Mouse (Mus musculus): ENCODE measurements around the gene Sort1. TPM values are rescaled to one million over a fixed set of nuclear protein-coding genes. Genes with fewer than 3 reads are reported as not detected.
A peak's percentile ranks its signal among the peaks of the same experiment; 100 is the strongest.

Sort1 gene
- total RNA-seq, 1 experiment: 21.2 TPM

- H3K4me1 ChIP-seq (ENCODE audit: control insufficient read depth in 2 of 2, insufficient read depth in 2 of 2, low read length in 2 of 2, poor library complexity in 1 of 2): no peaks in the 10 kb centered on the region; a peak in 1 of 4 replicates
- H3K27ac ChIP-seq (ENCODE audit: insufficient read depth, low read depth, low read length, poor library complexity, severe bottlenecking): no peak overlapping the region
- peak overlapping the region in 1 of 2 experiments; percentile 69; a peak in 1 of 4 replicates for H3K4me3 ChIP-seq (ENCODE audit: insufficient read depth in 1 of 2, low read depth in 1 of 2, low read length in 2 of 2, poor library complexity in 1 of 2, severe bottlenecking in 1 of 2)
- TF ChIP-seq ZC3H11A (IDR thresholded peaks at IDR 0.05; ENCODE audit: borderline replicate concordance, low read depth, low read length) (no peak), ZNF384 (IDR thresholded peaks at IDR 0.05; ENCODE audit: low read depth, low read length) (no peak), HCFC1 (IDR thresholded peaks at IDR 0.05; ENCODE audit: borderline replicate concordance, insufficient read depth, low read length) (no peak), CHD2 (IDR thresholded peaks at IDR 0.05; ENCODE audit: low read depth, low read length) (no peak), MAFK (IDR thresholded peaks at IDR 0.05; ENCODE audit: insufficient read depth, low read depth, low read length) (no peak)
- in situ Hi-C loops (cut with MboI; ENCODE audit: low sequenced_read_pairs in 2 of 2, unreplicated experiment in 2 of 2): no loop called here
- H3K36me3 ChIP-seq (ENCODE audit: control insufficient read depth, insufficient read depth, low read length, poor library complexity, severe bottlenecking): 0 out of 2 replicates have a peak, but pooled peaks cover 2% of the 10 kb centered on the region
- H3K9ac ChIP-seq (ENCODE audit: insufficient read depth, low read depth, low read length, poor library complexity, severe bottlenecking): no peak overlapping the region
- no peaks in the 10 kb centered on the region for H3K9me3 ChIP-seq (ENCODE audit: control insufficient read depth, insufficient read depth, low read depth, low read length)
- peak; percentile 33 for DNase-seq (ENCODE audit: low read depth, low spot score)
Measured at GRCm38 (mm10) chr3:108282401-108283240, 1.3 kb upstream of the Sort1 start.

GRCm38 (mm10) chr3:108283241-108283561 is 681 bp upstream of the Sort1 start:
- Histone ChIP-seq H3K36me3 (ENCODE audit: control insufficient read depth, insufficient read depth, low read length, poor library complexity, severe bottlenecking) (no peaks in the 10 kb centered on the region), H3K9ac (ENCODE audit: insufficient read depth, low read depth, low read length, poor library complexity, severe bottlenecking) (peak overlapping the region; percentile 61), H3K4me1 (ENCODE audit: control insufficient read depth in 2 of 2, insufficient read depth in 2 of 2, low read length in 2 of 2, poor library complexity in 1 of 2) (no peaks in the 10 kb centered on the region; a peak in 1 of 4 replicates), H3K9me3 (ENCODE audit: control insufficient read depth, insufficient read depth, low read depth, low read length) (no peaks in the 10 kb centered on the region), H3K4me3 (ENCODE audit: insufficient read depth in 1 of 2, low read depth in 1 of 2, low read length in 2 of 2, poor library complexity in 1 of 2, severe bottlenecking in 1 of 2) (peak overlapping the region; percentile 69 to 95), H3K27ac (ENCODE audit: insufficient read depth, low read depth, low read length, poor library complexity, severe bottlenecking) (no peak overlapping the region; the same call in 1 of the 2 replicates)
- in situ Hi-C loops (cut with MboI; ENCODE audit: low sequenced_read_pairs in 2 of 2, unreplicated experiment in 2 of 2): no loop called here
- DNase-seq (ENCODE audit: low read depth, low spot score): no peak
- TF ChIP-seq CHD2 (IDR thresholded peaks at IDR 0.05; ENCODE audit: low read depth, low read length): no peak
- TF ChIP-seq ZC3H11A (IDR thresholded peaks at IDR 0.05; ENCODE audit: borderline replicate concordance, low read depth, low read length): no peak
- no peak for TF ChIP-seq HCFC1 (IDR thresholded peaks at IDR 0.05; ENCODE audit: borderline replicate concordance, insufficient read depth, low read length)
- TF ChIP-seq ZNF384 (IDR thresholded peaks at IDR 0.05; ENCODE audit: low read depth, low read length): no peak
- no peak for TF ChIP-seq MAFK (IDR thresholded peaks at IDR 0.05; ENCODE audit: insufficient read depth, low read depth, low read length)

GRCm38 (mm10) chr3:108285078-108285711 is 1.3 kb downstream of the Sort1 start:
- no peak for TF ChIP-seq CHD2 (IDR thresholded peaks at IDR 0.05; ENCODE audit: low read depth, low read length)
- TF ChIP-seq HCFC1 (IDR thresholded peaks at IDR 0.05; ENCODE audit: borderline replicate concordance, insufficient read depth, low read length): no peak
- TF ChIP-seq ZC3H11A (IDR thresholded peaks at IDR 0.05; ENCODE audit: borderline replicate concordance, low read depth, low read length): no peak
- TF ChIP-seq ZNF384 (IDR thresholded peaks at IDR 0.05; ENCODE audit: low read depth, low read length): no peak
- TF ChIP-seq MAFK (IDR thresholded peaks at IDR 0.05; ENCODE audit: insufficient read depth, low read depth, low read length): no peak
- no peak for DNase-seq (ENCODE audit: low read depth, low spot score)
- Histone ChIP-seq H3K9me3 (ENCODE audit: control insufficient read depth, insufficient read depth, low read depth, low read length) (no peaks in the 10 kb centered on the region), H3K27ac (ENCODE audit: insufficient read depth, low read depth, low read length, poor library complexity, severe bottlenecking) (no peak overlapping the region), H3K4me1 (ENCODE audit: control insufficient read depth in 2 of 2, insufficient read depth in 2 of 2, low read length in 2 of 2, poor library complexity in 1 of 2) (peaks cover 0 to 4% of the 10 kb centered on the region in 2 experiments; a peak in 2 of 4 replicates), H3K4me3 (ENCODE audit: insufficient read depth in 1 of 2, low read depth in 1 of 2, low read length in 2 of 2, poor library complexity in 1 of 2, severe bottlenecking in 1 of 2) (no peak overlapping the region; a peak in 1 of 4 replicates), H3K36me3 (ENCODE audit: control insufficient read depth, insufficient read depth, low read length, poor library complexity, severe bottlenecking) (no peaks in the 10 kb centered on the region), H3K9ac (ENCODE audit: insufficient read depth, low read depth, low read length, poor library complexity, severe bottlenecking) (no peak overlapping the region)
- in situ Hi-C loops (cut with MboI; ENCODE audit: low sequenced_read_pairs in 2 of 2, unreplicated experiment in 2 of 2): no loop called here

- Histone ChIP-seq H3K36me3 (ENCODE audit: control insufficient read depth, insufficient read depth, low read length, poor library complexity, severe bottlenecking) (no peaks in the 10 kb centered on the region), H3K9me3 (ENCODE audit: control insufficient read depth, insufficient read depth, low read depth, low read length) (no peaks in the 10 kb centered on the region), H3K4me1 (ENCODE audit: control insufficient read depth in 2 of 2, insufficient read depth in 2 of 2, low read length in 2 of 2, poor library complexity in 1 of 2) (peaks cover 3 to 11% of the 10 kb centered on the region in 2 experiments; a peak in 3 of 4 replicates), H3K27ac (ENCODE audit: insufficient read depth, low read depth, low read length, poor library complexity, severe bottlenecking) (no peak overlapping the region), H3K9ac (ENCODE audit: insufficient read depth, low read depth, low read length, poor library complexity, severe bottlenecking) (no peak overlapping the region), H3K4me3 (ENCODE audit: insufficient read depth in 1 of 2, low read depth in 1 of 2, low read length in 2 of 2, poor library complexity in 1 of 2, severe bottlenecking in 1 of 2) (no peak overlapping the region)
- DNase-seq (ENCODE audit: low read depth, low spot score): no peak
- in situ Hi-C loops (cut with MboI; ENCODE audit: low sequenced_read_pairs in 2 of 2, unreplicated experiment in 2 of 2): no loop called here
- 0 out of 2 replicates have a peak, but pooled peaks have one; percentile 9 for TF ChIP-seq ZNF384 (IDR thresholded peaks at IDR 0.05; ENCODE audit: low read depth, low read length)
- TF ChIP-seq ZC3H11A (IDR thresholded peaks at IDR 0.05; ENCODE audit: borderline replicate concordance, low read depth, low read length): no peak
- no peak for TF ChIP-seq HCFC1 (IDR thresholded peaks at IDR 0.05; ENCODE audit: borderline replicate concordance, insufficient read depth, low read length)
Measured at GRCm38 (mm10) chr3:108286671-108287439, 3.0 kb downstream of the Sort1 start.
